In genomic region chr14:57607500-57607899, GRCm38 (mm10) we compare ENCODE assay signal across 8 mouse cellular contexts. TPM values are rescaled to one million over a fixed set of nuclear protein-coding genes. Genes with fewer than 3 reads are reported as not detected.
A peak's percentile ranks its signal among the peaks of the same experiment; 100 is the strongest.
DNase-seq lines count a peak whose midpoint lies in the region; ATAC-seq and TF ChIP-seq lines count a peak whose summit lies in the region.

No protein-coding gene starts in this region.

- no peak overlapping the region for H3K9ac ChIP-seq in embryonic facial prominence, embryonic 15.5 days
- H3K9ac ChIP-seq in heart, embryonic 12.5 days: no peak overlapping the region
- H3K9ac ChIP-seq in lung, postnatal 0 days (replicated peaks; ENCODE audit: low read depth): no peak overlapping the region

- peak; percentile 85 for ATAC-seq in embryonic facial prominence, embryonic 15.5 days (ENCODE audit: insufficient number of reproducible peaks, low FRiP score, low TSS enrichment, low read depth)
- peak; percentile 88 for ATAC-seq in heart, embryonic 12.5 days (ENCODE audit: insufficient number of reproducible peaks, low FRiP score)
- ATAC-seq in lung, postnatal 0 days: peak; percentile 98

- no peak overlapping the region for H3K4me2 ChIP-seq in embryonic facial prominence, embryonic 15.5 days (replicated peaks)
- no peak overlapping the region for H3K4me2 ChIP-seq in heart, embryonic 12.5 days
- H3K4me2 ChIP-seq in lung, postnatal 0 days (replicated peaks; ENCODE audit: low read depth, low read length): peak overlapping the region; percentile 15; the same call in 1 of the 2 replicates

- no peaks in the 10 kb centered on the region for H3K9me3 ChIP-seq in embryonic facial prominence, embryonic 15.5 days (replicated peaks)
- H3K9me3 ChIP-seq in heart, embryonic 12.5 days (replicated peaks): no peaks in the 10 kb centered on the region
- H3K9me3 ChIP-seq in lung, postnatal 0 days (ENCODE audit: low read length): no peaks in the 10 kb centered on the region

- TF ChIP-seq CTCF in lung, postnatal 0 days (IDR thresholded peaks at IDR 0.05): no peak

- H3K4me3 ChIP-seq in embryonic facial prominence, embryonic 15.5 days (replicated peaks): no peak overlapping the region
- H3K4me3 ChIP-seq in heart, embryonic 12.5 days: no peak overlapping the region
- H3K4me3 ChIP-seq in lung, postnatal 0 days (ENCODE audit: low read depth, low read length): no peak overlapping the region

- peak; percentile 62 for DNase-seq in retina, adult 2 months (ENCODE audit: low read depth, low spot score)
- no peak for DNase-seq in retina, embryonic 14.5 days (ENCODE audit: low spot score)
- peak; percentile 79 to 90 for DNase-seq in layer of hippocampus, adult 18-20 months (ENCODE audit: low spot score in 2 of 2)
- DNase-seq in lung, postnatal 0 days (ENCODE audit: low spot score): peak; percentile 94
- peak; percentile 95 for DNase-seq in skeletal muscle tissue, adult 2 months (ENCODE audit: low read depth, low spot score)
- DNase-seq in c-Kit-positive CD71-positive TER-119-positive erythroid progenitor cells, embryonic 14.5 days (ENCODE audit: low spot score): no peak

- 3% methylated on average over 1 of the region's 1 CpGs for WGBS in embryonic facial prominence, embryonic 15.5 days
- WGBS in heart, embryonic 12.5 days: 16% methylated on average over 1 of the region's 1 CpGs
- WGBS in lung, postnatal 0 days: 8% methylated on average over 1 of the region's 1 CpGs

- peak; percentile 82 for TF ChIP-seq EP300 in lung, postnatal 0 days (IDR thresholded peaks at IDR 0.05)

- peaks cover 15% of the 10 kb centered on the region for H3K36me3 ChIP-seq in embryonic facial prominence, embryonic 15.5 days
- peaks cover 13% of the 10 kb centered on the region for H3K36me3 ChIP-seq in heart, embryonic 12.5 days
- 0 out of 2 replicates have a peak, but pooled peaks cover 8% of the 10 kb centered on the region for H3K36me3 ChIP-seq in lung, postnatal 0 days (ENCODE audit: insufficient read depth, low read length)

- H3K27me3 ChIP-seq in embryonic facial prominence, embryonic 15.5 days: no peaks in the 10 kb centered on the region
- no peaks in the 10 kb centered on the region for H3K27me3 ChIP-seq in heart, embryonic 12.5 days (replicated peaks)
- no peaks in the 10 kb centered on the region for H3K27me3 ChIP-seq in lung, postnatal 0 days (replicated peaks; ENCODE audit: insufficient read depth, low read length)

- peak overlapping the region; percentile 60; the same call in 1 of the 2 replicates for H3K27ac ChIP-seq in embryonic facial prominence, embryonic 15.5 days (replicated peaks)
- no peak overlapping the region; the same call in 1 of the 2 replicates for H3K27ac ChIP-seq in heart, embryonic 12.5 days (ENCODE audit: poor library complexity, severe bottlenecking)
- peak overlapping the region; percentile 48; the same call in 1 of the 2 replicates for H3K27ac ChIP-seq in lung, postnatal 0 days (ENCODE audit: low read length)

- H3K4me1 ChIP-seq in embryonic facial prominence, embryonic 15.5 days: peaks cover 6% of the 10 kb centered on the region
- H3K4me1 ChIP-seq in heart, embryonic 12.5 days (replicated peaks): peaks cover 15% of the 10 kb centered on the region
- H3K4me1 ChIP-seq in lung, postnatal 0 days (ENCODE audit: insufficient read depth, low read depth, low read length): peaks cover 8% of the 10 kb centered on the region; the same call in 1 of the 2 replicates

RNA-seq across cellular contexts. Expression of gene Eef1akmt1, which starts 36.1 kb away (rescaled TPM):
- 85.9 and 90.2 TPM in 2 replicates for polyA plus RNA-seq in embryonic facial prominence, embryonic 15.5 days (2015; fragmentation: Nextera tagmentation; extraction: Ambion mirVana)
- 56.4 and 60.4 TPM in 2 replicates for polyA plus RNA-seq in heart, embryonic 12.5 days (2016; fragmentation: Nextera tagmentation; extraction: Ambion mirVana)
- total RNA-seq in layer of hippocampus, adult 18-20 months (2021): 10 to 100 TPM; 30.3 to 35.9 TPM
- polyA plus RNA-seq in lung, postnatal 0 days (2015; fragmentation: Nextera tagmentation; extraction: Ambion mirVana): 64.1 and 69.9 TPM in 2 replicates

RNA-seq across cellular contexts. Expression of gene Xpo4, which starts 57.7 kb away (rescaled TPM):
- polyA plus RNA-seq in embryonic facial prominence, embryonic 15.5 days (2015; fragmentation: Nextera tagmentation; extraction: Ambion mirVana): 18.8 and 20.3 TPM in 2 replicates
- 19.2 and 19.5 TPM in 2 replicates for polyA plus RNA-seq in heart, embryonic 12.5 days (2016; fragmentation: Nextera tagmentation; extraction: Ambion mirVana)
- 10 to 100 TPM; 12.2 to 13.1 TPM for total RNA-seq in layer of hippocampus, adult 18-20 months (2021)
- 6.4 and 7.0 TPM in 2 replicates for polyA plus RNA-seq in lung, postnatal 0 days (2015; fragmentation: Nextera tagmentation; extraction: Ambion mirVana)

Comparison
In these comparisons a context has a peak if more than half of its experiments do, and no peak if none do; other contexts are left out.
1. DNase-seq: peak in retina, adult 2 months (single experiment), layer of hippocampus, adult 18-20 months (2 of 2), lung, postnatal 0 days (single experiment) and skeletal muscle tissue, adult 2 months (single experiment); none in retina, embryonic 14.5 days (single experiment) and c-Kit-positive CD71-positive TER-119-positive erythroid progenitor cells, embryonic 14.5 days (single experiment).
2. Peak in every context shown above with its lines, with median percentiles within 50 percentile points of each other: ATAC-seq.